Mouse (Mus musculus) ES-Bruce4 (cell line): ENCODE measurements around the gene Zfp710. TPM values are rescaled to one million over a fixed set of nuclear protein-coding genes. Genes with fewer than 3 reads are reported as not detected.
A peak's percentile ranks its signal among the peaks of the same experiment; 100 is the strongest.

ENCODE experiments used
- H3K27ac ChIP-seq: 2 replicates; pipeline ENCODE4 v1.5.1; 2012; ENCODE audit warnings: low read length, inconsistent platforms; ENCODE audit not compliant: insufficient read depth
- H3K27me3 ChIP-seq: 2 replicates; pipeline ENCODE4 v1.6.1; 2012; ENCODE audit warnings: mild to moderate bottlenecking, low read length, inconsistent platforms; ENCODE audit not compliant: control insufficient read depth, poor library complexity, insufficient read depth, severe bottlenecking
- H3K36me3 ChIP-seq: 2 replicates; pipeline ENCODE4 v1.6.1; 2012; ENCODE audit warnings: inconsistent platforms, mild to moderate bottlenecking, low read length, moderate library complexity; ENCODE audit not compliant: control insufficient read depth, poor library complexity, insufficient read depth, severe bottlenecking
- H3K4me1 ChIP-seq: one replicate; pipeline ENCODE4 v1.8.1; 2011; ENCODE audit warnings: low read length; ENCODE audit not compliant: control insufficient read depth, insufficient read depth
- H3K4me3 ChIP-seq: 2 replicates; pipeline ENCODE4 v1.5.1; 2011; ENCODE audit warnings: low read depth, mild to moderate bottlenecking, low read length
- H3K9ac ChIP-seq: 2 replicates; pipeline ENCODE4 v1.6.1; 2012; ENCODE audit warnings: low read depth, mild to moderate bottlenecking, inconsistent platforms; ENCODE audit not compliant: poor library complexity, severe bottlenecking
- H3K9me3 ChIP-seq: replicated peaks from 2 replicates; pipeline ENCODE4 v1.6.1; 2012; ENCODE audit warnings: mild to moderate bottlenecking, low read length, inconsistent platforms; ENCODE audit not compliant: control insufficient read depth, poor library complexity, insufficient read depth, severe bottlenecking
- CTCF ChIP-seq: IDR thresholded peaks from one replicate; pipeline ENCODE4 v1.8.1; 2011; ENCODE audit warnings: low read depth, low read length
- EP300 ChIP-seq: IDR thresholded peaks from 2 replicates; pipeline ENCODE4 v1.6.1; 2011; ENCODE audit warnings: low read depth, low read length; ENCODE audit not compliant: insufficient read depth
- POLR2A ChIP-seq: IDR thresholded peaks from one replicate; pipeline ENCODE4 v1.8.1; 2011; ENCODE audit warnings: low read length; ENCODE audit not compliant: insufficient read depth
- polyA plus RNA-seq: library from polyadenylated mRNA; stranded (reverse); fragments of >200 nt; gene quantifications from 2 replicates; pipeline ENCODE4 v1.2.4, GENCODE M21; 2011; ENCODE audit warnings: low read depth; ENCODE audit not compliant: missing spikeins, insufficient read depth, insufficient read length

Zfp710 gene
- polyA plus RNA-seq, 1 experiment, result 86.7 TPM

GRCm38 (mm10) chr7:80105637-80106390 is 81.2 kb downstream of the Zfp710 start:
- H3K27me3 ChIP-seq, result no peaks in the 10 kb centered on the region
- H3K9me3 ChIP-seq, result peaks cover 13% of the 10 kb centered on the region
- H3K4me3 ChIP-seq, result no peak overlapping the region
- 0 out of 2 replicates have a peak overlapping the region, but pooled peaks have one; percentile 35 for H3K27ac ChIP-seq
- peaks cover 5% of the 10 kb centered on the region for H3K4me1 ChIP-seq
- H3K36me3 ChIP-seq, result peaks cover 18% of the 10 kb centered on the region
- no peak overlapping the region for H3K9ac ChIP-seq
- TF ChIP-seq CTCF (no peak), EP300 (no peak)

GRCm38 (mm10) chr7:80106441-80106840 is 81.8 kb downstream of the Zfp710 start:
- Histone ChIP-seq H3K4me1 (peaks cover 5% of the 10 kb centered on the region), H3K27ac (0 out of 2 replicates have a peak overlapping the region, but pooled peaks have one; percentile 15), H3K9ac (no peak overlapping the region), H3K4me3 (no peak overlapping the region), H3K36me3 (peaks cover 12% of the 10 kb centered on the region), H3K9me3 (peaks cover 13% of the 10 kb centered on the region), H3K27me3 (no peaks in the 10 kb centered on the region)
- TF ChIP-seq POLR2A (no peak), EP300 (no peak), CTCF (no peak)

- H3K27ac ChIP-seq, result peak overlapping the region; percentile 91
- peaks cover 5% of the 10 kb centered on the region for H3K4me1 ChIP-seq
- TF ChIP-seq EP300, result 0 out of 2 replicates have a peak, but pooled peaks have one; percentile 39
- TF ChIP-seq CTCF, result no peak
- no peak overlapping the region for H3K9ac ChIP-seq
- H3K27me3 ChIP-seq, result no peaks in the 10 kb centered on the region
- peaks cover 5% of the 10 kb centered on the region for H3K36me3 ChIP-seq
- H3K9me3 ChIP-seq, result peaks cover 13% of the 10 kb centered on the region
- 0 out of 2 replicates have a peak overlapping the region, but pooled peaks have one; percentile 22 for H3K4me3 ChIP-seq
Measured at GRCm38 (mm10) chr7:80111066-80112045, 86.7 kb downstream of the Zfp710 start.

GRCm38 (mm10) chr7:80113989-80114388 is 89.4 kb downstream of the Zfp710 start:
- peaks cover 4% of the 10 kb centered on the region for H3K4me1 ChIP-seq
- peak overlapping the region; percentile 85 for H3K9ac ChIP-seq
- peak overlapping the region; percentile 89 for H3K4me3 ChIP-seq
- H3K9me3 ChIP-seq, result no peaks in the 10 kb centered on the region
- peaks cover 2% of the 10 kb centered on the region; the same call in 1 of the 2 replicates for H3K36me3 ChIP-seq
- H3K27ac ChIP-seq, result peak overlapping the region; percentile 74
- peak; percentile 71; the same call in 1 of the 2 replicates for TF ChIP-seq EP300
- TF ChIP-seq POLR2A, result no peak
- no peak for TF ChIP-seq CTCF
- no peaks in the 10 kb centered on the region for H3K27me3 ChIP-seq

GRCm38 (mm10) chr7:80114451-80115223 is 90.0 kb downstream of the Zfp710 start:
- Histone ChIP-seq H3K36me3 (peaks cover 2% of the 10 kb centered on the region; the same call in 1 of the 2 replicates), H3K4me1 (peaks cover 4% of the 10 kb centered on the region), H3K9ac (peak overlapping the region; percentile 85), H3K27me3 (no peaks in the 10 kb centered on the region), H3K4me3 (peak overlapping the region; percentile 89), H3K9me3 (no peaks in the 10 kb centered on the region), H3K27ac (peak overlapping the region; percentile 74)
- TF ChIP-seq EP300 (no peak), CTCF (no peak)
